Mouse (Mus musculus) duodenum, adult 2 months (tissue): ENCODE results near the gene BC035044. TPM values are rescaled to one million over a fixed set of nuclear protein-coding genes. Genes with fewer than 3 reads are reported as not detected.

Source experiments
- polyA plus RNA-seq: library from polyadenylated mRNA; depleted of rRNA; stranded (reverse); fragments of >200 nt; gene quantifications from 2 replicates; pipeline ENCODE4 v1.2.3, GENCODE M21; 2012; ENCODE audit warnings: low replicate concordance; rRNA removed

BC035044 gene
- 0.17 TPM in 1 of 2 replicates, not detected in the other for polyA plus RNA-seq

DNA sequence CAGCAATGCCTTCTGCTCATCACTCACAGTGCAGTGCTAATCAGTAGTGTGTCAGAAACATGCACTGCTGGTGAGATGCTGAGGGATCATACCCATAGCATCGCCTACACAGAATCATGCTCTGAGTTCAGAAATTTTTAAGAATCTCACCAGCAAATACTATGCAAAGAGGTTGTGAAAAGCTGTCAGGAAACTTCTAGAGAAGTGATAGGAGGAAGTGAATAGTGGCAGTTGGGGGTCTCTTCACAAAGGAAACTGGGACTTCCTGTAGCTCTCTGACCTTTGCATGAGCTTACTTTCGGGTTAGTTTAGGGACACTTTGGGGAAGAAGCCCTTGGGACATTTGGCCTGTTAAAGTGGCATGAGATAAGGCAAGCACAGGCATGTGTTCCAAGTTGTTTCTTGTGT lies at the start of gene BC035044:
BC035044 (minus strand) TSS at position 179 of the 408 bp plus-strand sequence.

DNA sequence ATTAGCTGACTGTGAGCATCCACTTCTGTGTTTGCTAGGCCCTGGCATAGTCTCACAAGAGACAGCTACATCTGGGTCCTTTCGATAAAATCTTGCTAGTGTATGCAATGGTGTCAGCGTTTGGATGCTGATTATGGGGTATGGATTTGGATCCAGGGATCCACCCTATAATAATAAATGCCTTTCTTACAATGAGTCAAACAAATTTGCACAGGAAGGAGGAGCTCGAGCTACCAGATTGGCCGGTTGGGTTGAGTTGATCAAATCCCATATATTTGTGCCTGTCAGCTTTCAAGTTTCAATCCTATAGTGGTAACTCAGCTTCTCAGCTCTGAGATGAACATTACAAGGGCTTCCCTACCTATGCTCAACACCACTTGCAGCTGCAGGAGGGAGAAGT lies 43.2 kb upstream of the BC035044 start, which contains the start of gene Clec2g:
Clec2g (plus strand) TSS at position 301 of the 400 bp plus-strand sequence.

DNA sequence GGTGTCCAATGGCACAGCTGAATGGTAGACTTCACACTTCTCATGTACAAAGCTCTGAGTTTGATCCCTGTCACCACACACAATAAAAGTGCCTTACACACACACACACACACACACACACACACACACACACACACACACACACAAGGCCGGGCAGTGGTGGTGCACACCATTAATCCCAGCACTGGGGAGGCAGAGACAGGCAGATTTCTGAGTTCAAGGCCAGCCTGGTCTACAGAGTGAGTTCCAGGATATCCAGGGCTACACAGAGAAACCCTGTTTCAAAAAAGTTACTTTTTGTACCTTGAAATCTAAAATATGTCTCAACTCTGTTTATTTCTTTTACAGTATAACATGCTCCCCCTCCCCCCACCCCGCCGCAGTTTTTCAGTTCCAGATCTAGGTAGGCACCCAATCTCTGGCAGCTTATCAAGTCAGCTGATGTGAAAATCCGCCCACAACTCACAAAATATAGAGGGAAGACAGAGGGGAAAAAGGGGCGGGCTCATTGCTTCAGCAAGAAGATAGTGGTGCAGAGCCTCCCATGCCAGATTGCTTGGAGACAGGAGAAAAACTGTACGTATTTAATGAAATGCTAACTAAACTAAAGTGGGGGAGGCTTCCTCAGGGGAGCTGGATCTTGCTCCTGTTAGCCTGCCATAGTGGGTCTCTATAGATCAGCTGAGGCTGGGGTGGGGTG lies 3.7 kb downstream of the BC035044 start, which contains the start of gene Clec2i:
Clec2i (plus strand) TSS at position 498 of the 700 bp plus-strand sequence.

DNA sequence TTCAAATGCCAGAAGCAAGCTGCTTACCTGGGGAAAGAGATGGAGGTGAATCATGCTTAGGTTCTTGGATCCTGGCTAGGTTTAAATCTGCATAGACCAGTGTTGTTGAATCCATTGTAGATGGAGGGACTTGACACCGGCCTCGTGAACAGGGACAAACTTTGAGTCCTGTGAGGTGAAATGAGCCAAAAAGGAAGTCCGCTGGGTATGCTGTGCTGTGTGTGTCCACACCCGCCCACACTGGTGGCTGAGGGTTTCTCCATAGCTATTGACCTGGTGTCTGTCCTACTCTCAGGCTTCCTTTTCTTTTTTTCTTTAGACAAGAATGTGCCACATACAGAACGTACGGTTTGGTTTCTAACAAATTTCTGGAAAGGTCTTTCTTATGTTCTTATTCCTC lies 64.8 kb downstream of the BC035044 start, which contains the start of the genes Gm44511 and Klrb1b:
Gm44511 (minus strand) TSS at position 184 of the 400 bp plus-strand sequence.
Klrb1b (minus strand) TSS at position 200 of the 400 bp plus-strand sequence.

Other genes starting within 250 kb of the BC035044 start
- gene Clec2h, start 228.7 kb downstream of the BC035044 start, polyA plus RNA-seq: 25.2 and 114 TPM in 2 replicates
- not detected in 2 replicates for gene Klrb1, start 168.1 kb downstream of the BC035044 start, polyA plus RNA-seq
- gene Klrb1c, start 101.9 kb downstream of the BC035044 start, polyA plus RNA-seq: 0.35 TPM in 1 of 2 replicates, not detected in the other
- not detected in 2 replicates for gene Gm44511, start 64.8 kb downstream of the BC035044 start, polyA plus RNA-seq
- gene Klrb1b, start 64.8 kb downstream of the BC035044 start, polyA plus RNA-seq: 0.13 and 0.15 TPM in 2 replicates
- gene Clec2i, start 3.5 kb downstream of the BC035044 start, polyA plus RNA-seq: not detected in 2 replicates
- not detected in 2 replicates for gene Clec2g, start 43.3 kb upstream of the BC035044 start, polyA plus RNA-seq
- not detected in 2 replicates for gene Klrb1f, start 154.8 kb upstream of the BC035044 start, polyA plus RNA-seq
- gene Clec2e, start 209.8 kb upstream of the BC035044 start, polyA plus RNA-seq: 9.2 and 12.3 TPM in 2 replicates